Mouse (Mus musculus) cerebellum, adult 8-10 months (tissue): ENCODE results near the gene Ablim1.

Experiments
- DNase-seq: peaks from one replicate; pipeline ENCODE4 v3.0.0; 2022

The Ablim1 gene

DNA sequence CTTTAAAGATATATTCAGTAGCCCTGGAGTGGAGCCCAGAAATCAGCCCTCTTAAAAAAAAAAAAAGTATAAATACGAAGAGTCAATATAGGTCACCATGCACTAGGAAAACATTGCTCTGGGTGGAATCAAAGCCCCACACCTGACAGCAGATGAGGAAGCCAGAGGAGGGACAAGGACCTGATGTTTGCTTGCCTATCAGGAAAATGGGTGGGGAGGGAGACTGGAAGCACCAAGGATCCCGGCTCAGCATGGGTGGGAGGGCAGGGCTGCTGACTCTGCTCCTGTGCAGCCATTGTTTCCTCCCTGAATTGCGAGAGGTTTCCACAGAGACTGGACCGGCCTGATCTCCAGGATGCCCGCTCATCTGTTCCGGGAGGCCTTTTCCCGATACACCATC is 223.4 kb downstream of the Ablim1 start:
- DNase-seq = no peak

DNA sequence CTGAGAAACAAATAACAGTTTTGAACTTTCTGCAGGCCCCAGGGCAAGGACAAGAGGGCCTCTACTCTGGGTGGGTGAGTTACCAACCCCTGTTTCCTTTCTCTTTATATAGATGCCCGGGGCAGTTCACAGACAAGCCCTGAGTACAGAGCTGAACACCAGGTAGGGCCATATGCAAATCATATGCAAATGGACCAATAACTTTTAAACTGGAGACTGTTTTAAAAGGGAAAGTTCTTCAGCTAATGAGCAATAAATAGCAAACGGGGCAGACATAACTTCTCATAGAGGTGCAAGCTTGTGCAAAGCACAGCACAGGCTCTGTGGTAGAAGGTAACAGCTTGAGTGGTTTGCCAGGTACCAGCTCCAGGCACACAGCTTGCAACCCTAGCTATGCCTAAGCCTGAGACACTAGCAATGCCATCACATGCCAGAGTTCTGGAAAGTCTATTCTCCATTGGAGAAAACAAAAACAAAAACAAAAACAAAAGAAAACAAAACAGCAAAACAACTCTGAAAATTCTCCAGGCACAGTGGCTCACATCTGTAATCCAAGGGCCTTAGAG is 225.8 kb downstream of the Ablim1 start:
- no peak for DNase-seq

DNA sequence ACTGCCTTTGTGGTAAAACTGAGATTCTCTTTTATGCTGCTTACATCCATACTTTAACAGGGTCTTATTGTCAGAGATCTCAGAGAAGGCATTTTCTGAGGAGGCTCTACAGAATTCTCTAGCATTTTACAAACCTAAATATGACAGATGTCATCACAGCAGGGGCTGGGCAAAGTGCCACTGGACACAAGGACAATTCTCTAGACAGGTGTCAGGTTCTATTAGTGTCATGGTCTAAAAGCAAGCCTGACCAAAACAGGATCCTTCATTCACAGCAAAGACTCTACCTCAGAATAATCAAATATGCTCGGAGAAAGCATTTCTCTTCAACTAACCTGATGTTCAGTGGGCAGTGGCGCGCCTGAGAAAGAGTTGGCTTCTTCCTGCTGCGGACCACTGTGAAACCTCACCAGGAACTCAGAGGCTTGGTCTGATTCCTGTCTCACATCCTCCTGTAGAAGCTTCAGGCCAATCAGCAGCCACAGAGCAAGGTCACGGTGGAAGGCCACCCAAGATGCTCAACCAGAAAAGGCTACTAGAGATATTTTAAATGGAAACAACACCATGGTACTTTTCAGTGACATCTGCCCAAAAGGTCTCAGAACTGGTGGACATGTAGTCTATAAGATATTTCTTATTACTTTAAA is 230.1 kb downstream of the Ablim1 start:
- peak; percentile 99 for DNase-seq

DNA sequence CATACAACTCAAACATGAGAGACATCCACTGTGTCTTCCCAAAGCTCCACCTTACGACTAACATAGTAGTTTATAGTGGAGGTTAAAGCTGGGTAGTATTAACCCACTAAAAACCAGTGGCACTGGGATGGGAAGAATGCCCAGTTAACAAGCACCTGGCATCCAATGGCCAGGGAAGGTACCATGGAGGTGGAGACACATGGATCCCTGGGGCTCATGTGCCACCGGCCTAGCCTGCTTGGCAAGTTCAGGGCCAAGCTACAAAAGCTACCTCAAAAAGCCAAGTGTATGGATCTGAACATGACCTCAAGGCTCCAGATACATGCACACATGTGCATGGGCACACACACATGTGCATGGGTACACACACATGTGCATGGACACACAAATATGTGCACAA is 230.8 kb downstream of the Ablim1 start:
- DNase-seq = no peak

DNA sequence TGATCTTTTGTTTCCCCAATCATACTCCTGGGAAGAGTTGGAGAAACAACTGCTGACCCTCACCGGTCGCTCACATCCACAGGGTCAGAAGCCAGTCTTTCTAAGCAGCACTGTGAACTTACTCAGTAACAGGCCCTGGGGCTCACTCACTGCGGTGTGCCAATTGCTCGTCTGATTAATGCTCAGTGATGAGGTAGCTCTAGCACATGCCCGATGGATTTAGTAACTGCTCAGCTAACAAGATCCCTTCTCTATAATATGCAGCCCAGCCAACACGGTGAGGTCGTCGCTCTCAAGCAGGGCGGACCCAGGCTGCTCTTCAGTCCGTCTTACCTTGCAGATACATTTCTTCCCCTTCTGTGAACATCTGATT is 231.6 kb downstream of the Ablim1 start:
- DNase-seq = no peak

DNA sequence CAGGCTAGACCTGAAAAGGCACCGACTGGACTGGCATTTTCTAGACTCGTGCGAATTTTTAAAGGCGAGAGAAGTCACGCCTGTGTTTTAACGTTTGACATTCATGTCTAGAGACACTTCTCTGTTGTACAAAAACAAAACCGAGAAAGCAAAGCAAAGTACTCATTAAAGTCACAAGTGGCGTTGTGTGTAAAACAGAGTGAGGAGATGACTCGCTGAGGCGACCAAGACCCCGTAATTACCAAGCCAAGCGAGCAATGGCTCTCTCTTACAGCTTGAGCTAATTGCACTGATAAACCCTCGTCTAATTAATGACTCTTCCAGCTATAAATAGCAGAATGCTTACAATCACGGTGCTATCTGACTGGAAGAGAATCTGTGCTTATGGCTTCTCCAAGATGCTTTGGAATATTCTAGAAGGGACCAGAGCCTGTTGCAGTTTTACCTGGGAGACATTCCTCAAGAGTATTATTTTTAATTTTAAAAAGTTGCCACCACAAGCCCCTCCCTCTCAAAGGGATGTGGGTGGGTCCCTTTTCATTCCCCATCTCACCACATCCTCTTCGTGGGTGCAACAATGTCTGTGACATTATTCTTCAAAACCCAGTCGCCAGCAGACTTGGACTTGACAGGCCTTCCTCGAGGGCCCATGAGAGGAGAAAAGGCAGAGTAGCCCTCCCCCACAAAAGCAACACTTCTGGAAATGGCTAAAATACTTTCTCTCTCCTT is 232.1 kb downstream of the Ablim1 start:
- DNase-seq = no peak

DNA sequence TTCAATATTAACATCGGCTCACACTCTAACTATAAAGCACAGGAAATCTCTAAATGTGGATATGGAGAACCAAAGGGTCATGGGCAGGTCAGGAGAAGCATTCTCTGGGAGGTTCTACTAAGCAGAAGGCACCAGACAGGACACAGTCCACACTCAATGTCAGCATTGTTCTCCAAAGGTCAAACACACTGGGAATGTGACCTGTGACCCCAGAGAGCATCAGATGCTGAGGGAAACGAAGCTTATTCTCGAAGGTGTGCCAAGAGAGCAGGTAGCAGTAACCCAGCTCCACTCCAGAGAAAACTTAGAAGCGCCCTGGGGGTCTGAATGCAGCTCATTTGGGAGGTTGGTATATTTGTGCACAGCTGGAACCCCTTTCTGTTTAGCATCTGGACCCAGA is 233.2 kb downstream of the Ablim1 start:
- no peak for DNase-seq

DNA sequence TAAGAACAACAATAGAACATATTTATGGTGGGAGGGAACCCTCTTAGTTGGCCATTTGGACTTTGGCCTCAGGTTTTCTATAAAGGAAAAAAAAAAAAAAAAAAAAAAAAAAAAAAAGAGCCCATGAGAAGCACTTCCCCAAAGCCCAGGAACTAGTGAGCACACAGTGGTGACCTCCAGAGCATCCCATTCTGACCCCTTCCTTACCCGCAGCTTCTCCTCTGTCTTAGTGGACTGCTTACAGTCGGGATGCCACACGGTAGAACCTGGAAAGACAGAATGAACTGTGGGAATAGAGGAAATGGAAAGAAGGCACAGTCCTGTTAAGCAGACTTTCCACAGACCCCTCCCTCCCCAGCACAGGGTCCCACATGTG is 235.1 kb downstream of the Ablim1 start:
- no peak for DNase-seq

DNA sequence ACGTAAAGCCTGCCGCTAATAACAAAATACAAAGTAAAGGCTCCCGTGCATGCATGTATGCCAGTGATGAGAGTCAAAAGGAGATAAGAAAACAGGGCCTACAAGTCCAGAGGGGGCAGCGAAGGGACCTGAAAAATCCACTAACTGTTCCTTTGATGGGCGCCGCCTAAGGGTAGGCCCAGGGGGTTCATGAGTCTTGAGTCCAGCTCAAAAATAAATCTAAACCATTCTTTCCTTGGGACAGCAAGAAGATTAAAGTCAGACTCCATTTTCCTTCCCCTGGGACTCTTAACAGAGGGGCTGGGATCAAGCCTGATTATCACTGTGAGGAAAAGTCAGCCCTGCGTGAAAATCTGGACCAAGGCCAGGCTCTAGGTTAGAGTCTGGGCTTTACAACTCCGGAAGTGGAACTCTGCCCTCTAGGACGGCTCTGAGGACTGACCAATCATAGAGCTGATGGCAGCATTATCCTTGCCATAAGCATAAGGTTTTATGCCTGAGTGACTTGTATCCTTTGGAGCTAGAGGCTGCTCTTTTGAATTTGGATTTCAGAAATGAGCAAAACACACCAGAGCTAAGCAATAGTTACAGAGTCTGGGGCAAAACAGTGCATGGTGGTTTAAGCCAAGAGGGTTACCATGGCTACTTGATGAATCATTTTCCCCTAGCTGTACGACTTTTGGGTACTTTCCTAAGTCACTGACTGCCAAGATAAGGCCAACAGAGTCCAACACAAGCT is 235.7 kb downstream of the Ablim1 start:
- no peak for DNase-seq

DNA sequence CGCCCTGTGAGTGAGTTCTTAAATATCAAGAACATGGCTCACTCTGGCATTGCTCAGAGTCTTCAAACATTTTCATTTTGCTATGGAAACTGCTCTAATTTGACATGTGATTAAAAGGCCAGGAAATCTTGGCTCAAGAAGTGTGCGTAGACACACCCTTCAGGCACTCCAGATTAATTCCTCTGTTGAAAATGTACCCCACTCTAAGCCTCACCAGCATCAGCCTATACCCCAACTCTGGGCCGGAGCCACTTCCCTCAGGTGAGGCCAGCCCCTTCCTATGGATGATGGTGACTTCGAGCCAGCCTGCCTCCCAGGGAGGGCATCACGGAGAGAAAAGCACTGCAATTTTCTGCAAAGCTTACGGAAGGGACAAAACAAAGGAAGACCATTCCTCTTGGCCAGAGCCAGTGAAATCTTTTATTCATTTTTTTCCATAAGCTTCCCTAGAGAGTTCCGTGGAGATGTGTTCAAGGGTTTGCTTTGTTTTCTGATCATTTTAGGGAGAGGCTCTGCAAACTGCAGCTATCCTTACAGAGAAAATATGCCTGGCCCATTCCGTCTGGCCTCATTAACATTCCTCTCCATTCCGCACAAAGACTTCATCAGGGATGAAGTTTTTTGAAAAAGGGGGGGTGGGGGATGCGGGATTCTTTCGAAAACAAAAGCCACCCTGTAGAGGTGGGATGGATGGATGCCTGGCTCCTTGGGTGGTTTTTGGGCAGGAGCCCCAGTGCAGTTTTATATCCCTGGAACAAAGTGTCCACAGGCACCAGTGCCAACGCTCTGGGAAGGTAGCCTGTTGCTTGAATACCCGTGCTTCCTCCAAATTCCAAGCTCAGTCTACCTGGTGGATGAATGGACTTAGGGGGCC is 236.7 kb downstream of the Ablim1 start:
- no peak for DNase-seq

DNA sequence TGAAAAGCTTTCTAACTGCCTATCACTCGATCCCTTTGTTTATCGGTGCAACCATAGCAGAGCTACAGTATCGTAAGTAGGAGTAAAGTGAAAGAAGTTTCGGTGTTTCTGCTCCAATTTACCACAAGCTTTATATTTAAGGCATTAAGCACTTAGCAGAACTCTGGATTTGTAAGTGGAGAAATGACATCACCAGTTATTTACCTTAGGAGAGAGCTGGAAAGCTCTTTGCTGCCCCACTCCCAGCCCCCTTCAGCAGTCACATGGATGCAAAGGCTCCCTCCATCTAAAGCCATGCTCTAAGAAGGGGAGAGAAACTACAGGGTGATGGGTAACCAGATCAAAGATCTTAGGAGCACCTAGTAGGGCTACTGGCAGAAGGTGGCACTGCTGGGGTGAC is 241.3 kb downstream of the Ablim1 start:
- no peak for DNase-seq

DNA sequence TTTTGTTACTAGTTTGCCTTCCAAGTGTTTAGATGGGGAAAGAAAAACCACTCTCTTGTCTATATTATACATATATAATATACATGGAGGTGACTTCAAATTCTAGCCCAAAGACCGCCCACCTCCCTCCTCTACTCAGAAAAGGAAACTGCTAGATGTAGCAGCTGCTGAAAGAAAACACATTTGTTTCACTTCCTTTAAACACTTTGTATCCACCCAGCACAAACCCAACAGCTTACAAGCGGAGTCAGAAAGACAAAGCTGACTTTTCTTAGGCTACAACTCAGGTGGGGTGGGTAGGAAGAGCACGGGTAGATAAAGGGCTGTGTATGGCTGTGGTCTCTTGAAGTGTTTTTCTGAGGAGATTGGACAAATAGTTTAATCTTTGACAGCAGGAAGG is 242.0 kb downstream of the Ablim1 start:
- DNase-seq = no peak

DNA sequence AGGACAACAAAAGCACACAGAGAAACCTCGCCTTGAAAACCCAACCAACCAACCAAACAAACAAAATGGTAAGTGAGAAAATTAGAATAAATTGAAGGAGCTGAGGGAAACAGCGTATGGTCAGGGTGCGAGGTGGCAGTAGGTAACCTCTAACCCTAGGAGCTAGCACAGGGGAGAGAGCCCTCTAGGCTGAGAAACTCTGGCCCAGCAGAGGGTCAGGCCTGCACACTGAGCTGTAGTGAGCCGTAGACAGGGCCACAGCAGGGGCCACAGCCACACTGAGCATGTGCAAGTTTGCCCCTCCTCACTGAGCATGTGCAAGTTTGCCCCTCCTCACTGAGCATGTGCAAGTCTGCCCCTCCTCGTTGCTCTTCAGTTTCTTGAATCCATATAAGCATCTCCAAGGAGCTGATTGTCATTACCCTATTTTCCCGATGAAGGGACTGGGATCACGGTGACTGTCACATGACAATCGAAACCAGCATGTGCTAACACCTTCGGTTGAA is 247.6 kb downstream of the Ablim1 start:
- DNase-seq = no peak

DNA sequence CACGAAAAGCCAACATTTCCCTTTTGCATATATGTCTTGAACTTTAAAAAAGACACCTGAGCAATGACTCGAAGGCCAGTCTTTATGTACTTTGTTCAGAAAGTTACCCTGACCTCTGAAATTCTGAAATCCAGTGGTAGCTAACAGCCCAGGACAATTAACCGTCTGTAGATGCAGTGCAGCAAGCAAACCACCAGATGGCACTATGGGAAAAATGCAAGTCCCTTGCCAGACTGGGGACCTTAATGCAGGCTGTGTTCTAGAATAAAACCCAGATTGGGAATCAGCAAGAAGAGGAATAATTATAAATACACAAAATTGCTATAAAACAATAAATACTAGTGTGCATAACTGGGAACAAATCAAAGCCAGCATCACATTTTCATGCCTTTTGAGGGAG is 248.4 kb downstream of the Ablim1 start:
- peak; percentile 76 for DNase-seq

DNA sequence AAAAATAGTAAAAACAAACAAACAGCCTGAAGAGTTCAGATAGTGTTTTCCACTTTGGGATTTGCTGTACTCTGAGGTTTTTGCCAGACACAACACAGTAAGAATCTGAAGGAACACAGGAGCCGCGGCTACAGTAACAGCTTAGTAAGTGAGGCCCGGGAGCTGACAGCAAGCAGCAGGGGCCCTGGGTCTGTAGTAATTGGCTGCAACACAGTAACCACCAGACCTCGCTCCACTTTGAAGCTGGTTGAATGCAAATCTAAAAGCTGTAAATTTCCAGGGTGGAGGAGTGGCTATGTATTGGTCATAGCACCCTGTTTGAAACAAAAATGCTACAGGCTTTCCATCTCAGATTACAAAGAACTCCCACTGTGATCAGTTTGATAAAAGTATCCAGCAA is 252.0 kb downstream of the Ablim1 start:
- no peak for DNase-seq

DNA sequence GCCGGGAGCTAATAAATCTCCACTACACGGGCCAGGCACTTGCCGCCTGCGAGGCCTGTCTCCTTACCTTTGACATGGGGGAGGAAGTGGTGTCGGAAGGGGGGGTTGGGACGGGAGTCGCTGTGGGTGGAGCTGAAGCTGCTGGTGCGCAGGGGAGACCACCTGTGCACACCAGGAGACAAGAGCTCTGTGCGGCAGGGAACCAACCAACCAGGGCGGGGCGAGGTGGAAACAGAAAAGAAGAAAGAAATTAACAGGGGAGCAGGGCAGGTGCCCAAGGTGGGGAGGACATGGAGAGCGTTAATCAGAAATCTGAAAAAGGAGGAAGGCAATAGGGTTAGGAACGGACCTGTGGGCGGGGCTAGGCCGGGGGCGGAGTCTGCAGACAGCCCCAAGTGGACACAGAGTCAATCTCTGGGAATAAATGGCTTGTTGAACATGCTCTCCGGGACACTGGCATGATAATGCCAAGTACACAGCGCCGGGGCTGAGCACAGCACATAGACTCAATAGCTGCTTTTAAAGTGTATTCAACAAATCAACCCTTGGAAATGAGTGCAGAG is 255.6 kb downstream of the Ablim1 start:
- DNase-seq = no peak

DNA sequence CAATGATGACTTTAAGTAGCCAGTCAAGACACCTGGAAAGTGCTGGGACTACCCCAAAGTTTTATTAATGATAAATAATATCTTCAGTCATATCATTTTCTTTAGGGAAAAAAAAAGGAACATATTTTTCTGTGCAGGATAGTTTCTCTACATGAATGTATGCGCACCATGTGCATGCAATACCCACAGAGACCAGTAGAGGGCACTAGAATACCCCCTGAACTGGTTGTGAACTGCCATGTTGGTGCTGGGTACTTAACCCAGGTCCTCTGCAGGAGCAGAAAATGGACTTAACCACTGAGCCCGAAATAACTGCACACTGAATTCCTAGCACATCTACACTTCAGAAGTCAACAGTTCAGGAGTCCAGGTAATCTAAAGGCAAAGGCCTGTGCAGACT is 257.2 kb downstream of the Ablim1 start:
- DNase-seq = no peak

DNA sequence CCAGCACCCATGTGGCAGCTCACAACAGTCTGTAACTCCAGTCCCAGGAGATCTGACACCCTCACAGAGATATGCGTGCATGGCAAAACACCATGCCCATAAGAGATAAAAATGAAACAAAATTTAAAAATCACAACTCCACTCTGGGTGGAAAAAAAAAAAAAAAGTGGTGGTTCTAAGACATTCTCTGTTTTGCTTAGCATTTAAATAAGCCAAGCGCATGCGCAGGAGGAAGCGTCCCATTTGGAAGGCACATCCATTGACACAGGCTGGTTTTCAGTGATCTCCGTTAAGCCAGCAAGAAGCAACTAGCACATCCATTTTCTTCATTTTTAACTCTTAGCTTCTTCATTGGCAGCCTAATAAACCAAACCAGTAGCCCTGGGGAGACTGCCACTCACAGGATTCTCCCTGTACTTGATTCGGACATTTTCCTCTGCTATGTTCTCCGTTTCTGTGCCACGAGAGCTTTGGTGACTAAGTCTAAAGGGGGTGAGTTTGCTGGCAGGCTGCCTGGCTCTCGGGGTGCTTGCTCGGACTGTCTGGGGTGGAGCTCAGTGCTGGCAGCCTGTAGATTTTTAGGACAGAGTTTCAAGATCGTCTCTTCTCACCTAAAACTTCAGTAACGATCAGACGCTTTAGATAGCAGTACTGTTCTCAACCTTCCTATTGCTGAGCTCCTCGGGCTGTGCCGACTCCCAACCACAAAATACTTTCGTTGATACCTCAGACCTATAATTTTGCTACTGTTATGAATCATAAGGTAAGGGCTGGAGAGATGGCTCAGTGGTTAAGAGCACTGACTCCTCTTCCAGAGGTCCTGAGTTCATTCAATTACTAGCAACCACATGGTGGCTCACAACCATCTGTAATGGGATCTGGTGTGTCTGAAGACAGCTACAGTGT is 259.3 kb downstream of the Ablim1 start:
- peak; percentile 45 for DNase-seq

DNA sequence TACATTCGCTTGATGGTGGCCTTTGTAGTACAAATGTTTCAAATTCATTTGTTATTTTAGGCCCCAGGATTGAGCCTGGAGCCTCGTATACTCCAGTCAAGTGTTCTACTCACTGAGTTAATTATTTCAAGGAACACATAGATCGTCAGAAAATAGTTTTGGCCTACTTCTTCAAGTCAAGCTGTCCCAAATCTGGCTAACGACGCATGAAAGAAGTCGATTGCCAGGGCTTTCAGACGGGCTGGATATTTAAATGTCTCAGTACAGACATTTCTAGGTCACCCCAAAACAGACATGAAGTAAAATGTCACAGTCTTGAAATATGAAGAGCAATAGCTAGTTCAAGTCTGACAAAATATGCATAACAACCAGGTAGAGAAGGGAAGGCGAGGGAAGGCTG is 261.8 kb downstream of the Ablim1 start:
- no peak for DNase-seq

DNA sequence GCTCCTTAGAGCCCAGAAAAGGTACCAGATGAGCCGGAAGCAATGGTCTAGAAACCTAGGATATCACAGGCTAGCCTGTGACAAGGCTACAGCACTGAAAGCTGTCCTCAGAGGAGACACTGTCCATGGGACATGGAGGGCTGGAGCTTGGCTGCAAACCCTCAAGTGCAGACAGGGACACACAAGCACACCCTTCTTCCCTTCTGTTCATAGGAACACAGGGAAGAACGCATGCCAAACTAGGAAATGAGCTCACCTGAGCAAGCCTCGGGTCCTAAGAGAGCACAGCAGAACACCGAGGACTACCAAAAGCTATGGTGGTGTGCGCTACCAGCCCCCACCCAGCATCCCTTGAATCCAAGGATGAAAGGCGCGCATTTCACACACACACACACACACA is 262.7 kb downstream of the Ablim1 start:
- DNase-seq = no peak

DNA sequence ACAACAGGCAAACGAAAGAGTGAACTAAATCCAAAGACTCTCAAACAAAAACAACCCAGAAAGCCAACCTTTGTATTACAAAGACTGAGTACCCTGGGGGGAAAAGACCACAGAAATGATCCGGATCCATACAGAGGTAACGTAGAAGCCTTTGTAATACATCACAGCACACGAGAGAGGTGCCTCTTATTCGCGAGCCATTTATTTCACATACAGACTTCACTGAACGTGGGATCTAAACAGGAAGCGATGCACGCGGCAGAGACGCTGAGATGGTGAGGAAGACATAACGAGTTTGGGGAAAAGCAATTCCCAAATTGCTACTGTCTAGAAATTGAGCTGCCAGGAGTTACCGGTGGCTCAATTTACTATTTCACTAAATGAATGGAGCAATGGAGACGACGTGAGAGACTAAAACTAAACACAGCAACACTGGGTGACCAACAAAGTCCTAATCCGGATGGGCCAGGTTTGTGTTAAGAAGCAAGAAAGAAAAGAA is 265.1 kb downstream of the Ablim1 start:
- DNase-seq = no peak
